Mouse (Mus musculus) heart, embryonic 10.5 days (tissue): ENCODE results near the gene Trpt1. TPM values are rescaled to one million over a fixed set of nuclear protein-coding genes. Genes with fewer than 3 reads are reported as not detected.

Source experiments
- DNase-seq: peaks from one replicate; pipeline ENCODE4 v3.0.0-alpha.2; 2017; ENCODE audit warnings: low spot score
- H3K27ac ChIP-seq: fragments of 300-500 bp; sonication (generic); 2 replicates; pipeline ENCODE4 v1.5.1; 2016; ENCODE audit warnings: mild to moderate bottlenecking
- H3K27me3 ChIP-seq: fragments of 300-500 bp; sonication (generic); 2 replicates; pipeline ENCODE4 v1.6.1; 2016; ENCODE audit warnings: mild to moderate bottlenecking; ENCODE audit not compliant: poor library complexity, insufficient read depth, severe bottlenecking
- H3K36me3 ChIP-seq: fragments of 300-500 bp; sonication (generic); 2 replicates; pipeline ENCODE4 v1.6.1; 2016; ENCODE audit warnings: mild to moderate bottlenecking, moderate library complexity
- H3K4me1 ChIP-seq: fragments of 300-500 bp; sonication (generic); 2 replicates; pipeline ENCODE4 v1.6.1; 2016; ENCODE audit warnings: mild to moderate bottlenecking
- H3K4me3 ChIP-seq: fragments of 300-500 bp; sonication (generic); 2 replicates; pipeline ENCODE4 v1.5.1; 2016; ENCODE audit warnings: mild to moderate bottlenecking, moderate library complexity
- H3K9me3 ChIP-seq: fragments of 300-500 bp; sonication (generic); 2 replicates; pipeline ENCODE4 v1.6.1; 2016; ENCODE audit warnings: mild to moderate bottlenecking, moderate library complexity
- WGBS: fragments of 180-500 bp; shearing (Covaris S2); methylation state at CpG from one replicate; pipeline ENCODE4 v1.1.7; 2016; 5-methylcytosine and 5-hydroxymethylcytosine counted together
- polyA plus RNA-seq: library from polyadenylated mRNA; unstranded; fragments of >200 nt; fragmentation: Nextera tagmentation; extraction: Ambion mirVana; gene quantifications from 2 replicates; pipeline ENCODE4 v1.2.1, GENCODE M21; 2016

Gene Trpt1
- polyA plus RNA-seq, 1 experiment from 2014 or later: 11.3 TPM

DNA sequence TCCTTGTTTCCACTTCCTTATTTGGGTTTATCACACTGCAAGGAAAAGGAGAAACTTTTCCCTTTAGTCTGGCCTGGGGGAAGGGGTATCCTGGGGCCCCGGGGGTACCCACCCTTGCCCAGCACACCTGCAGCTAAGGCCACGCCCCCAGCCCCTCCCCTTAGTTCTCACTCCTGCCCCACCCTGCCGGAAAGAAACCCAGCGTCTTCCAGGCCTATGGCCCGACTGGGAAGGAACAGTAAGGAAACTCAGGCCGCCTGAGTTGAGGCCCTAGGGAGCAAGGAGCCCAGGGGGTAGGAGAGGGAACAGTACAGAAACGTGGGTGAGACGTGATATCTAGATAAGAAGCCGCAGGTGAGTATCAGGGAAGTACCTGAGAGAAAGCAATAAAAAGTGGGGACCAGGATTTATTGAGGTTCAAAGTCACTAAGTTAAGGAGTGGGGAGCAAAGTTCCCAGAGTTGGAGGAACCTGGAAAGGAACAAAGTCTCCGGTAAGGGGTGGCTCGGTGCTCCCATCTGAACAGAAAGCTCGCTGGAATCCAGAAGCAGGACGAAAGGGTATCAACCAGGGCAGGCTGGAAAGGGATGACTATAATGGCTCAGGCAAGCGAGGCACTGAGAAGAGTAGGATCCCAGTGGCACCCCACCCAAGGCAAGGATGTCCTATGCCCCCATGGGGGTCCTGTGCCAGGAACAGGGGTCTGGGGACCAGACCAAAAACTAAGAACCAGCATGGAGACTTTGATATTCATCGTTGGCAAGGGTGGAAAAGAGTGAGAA lies 27.2 kb upstream of the Trpt1 start:
- peak overlapping the region; percentile 89 for H3K27ac ChIP-seq
- DNase-seq: no peak
- H3K4me3 ChIP-seq: peak overlapping the region; percentile 76
- H3K27me3 ChIP-seq: no peaks in the 10 kb centered on the region
- peaks cover 34% of the 10 kb centered on the region for H3K36me3 ChIP-seq
- H3K9me3 ChIP-seq: no peaks in the 10 kb centered on the region
- WGBS: 8% methylated on average over 15 of the region's 15 CpGs
- H3K4me1 ChIP-seq: peaks cover 53% of the 10 kb centered on the region

- no peak for DNase-seq
These were observed 26.7 kb upstream of the Trpt1 start for GRCm38 (mm10) chr19:6969291-6969664.

DNA sequence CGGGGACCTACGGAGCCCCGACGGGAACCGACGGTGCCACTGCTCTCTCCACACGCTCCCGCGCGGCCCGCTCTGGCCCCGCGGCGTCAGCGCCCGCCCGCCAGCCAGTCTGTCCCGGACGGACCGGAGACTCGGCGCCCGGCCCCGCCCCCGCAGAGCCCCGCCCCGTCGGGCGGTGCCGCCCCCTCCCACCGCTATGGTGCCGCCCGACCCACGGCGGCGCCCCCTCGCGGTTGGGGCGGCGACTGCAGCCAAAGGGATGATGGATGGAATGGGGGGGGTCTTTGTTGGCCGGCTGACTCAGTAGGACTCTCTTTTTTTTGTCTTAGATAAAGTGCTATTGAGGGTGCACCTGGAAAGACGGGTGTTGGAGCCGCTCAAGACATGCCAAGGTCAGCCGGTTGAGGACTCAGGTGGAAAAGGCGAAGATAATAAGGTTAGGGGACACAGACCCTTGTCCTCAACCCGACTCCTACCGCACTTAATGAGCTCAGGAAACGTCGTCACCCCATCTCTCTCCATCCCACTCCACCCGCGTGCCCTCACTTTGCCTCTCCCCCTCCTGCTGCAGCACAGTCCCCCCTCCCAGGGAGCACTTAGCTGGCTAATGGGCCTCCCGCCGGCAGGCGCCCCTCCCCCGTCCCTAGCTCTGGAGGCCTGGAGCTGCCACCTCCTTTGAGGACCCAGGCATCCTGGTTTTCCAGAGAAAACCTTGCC lies 26.1 kb upstream of the Trpt1 start:
- Histone ChIP-seq H3K4me1 (peaks cover 60% of the 10 kb centered on the region), H3K4me3 (peak overlapping the region; percentile 76), H3K27ac (peak overlapping the region; percentile 89), H3K27me3 (no peaks in the 10 kb centered on the region), H3K9me3 (no peaks in the 10 kb centered on the region), H3K36me3 (peaks cover 23% of the 10 kb centered on the region)
- peak; percentile 85 for DNase-seq
- under 1% methylated on average over 55 of the region's 55 CpGs for WGBS

More at GRCm38 (mm10) chr19:6969291-6969664, 26.7 kb upstream of the Trpt1 start:
- no peaks in the 10 kb centered on the region for H3K27me3 ChIP-seq
- peaks cover 28% of the 10 kb centered on the region for H3K36me3 ChIP-seq
- no peaks in the 10 kb centered on the region for H3K9me3 ChIP-seq
- H3K27ac ChIP-seq: peak overlapping the region; percentile 89
- WGBS: 2% methylated on average over 20 of the region's 20 CpGs
- peak overlapping the region; percentile 76 for H3K4me3 ChIP-seq
- H3K4me1 ChIP-seq: peaks cover 59% of the 10 kb centered on the region

DNA sequence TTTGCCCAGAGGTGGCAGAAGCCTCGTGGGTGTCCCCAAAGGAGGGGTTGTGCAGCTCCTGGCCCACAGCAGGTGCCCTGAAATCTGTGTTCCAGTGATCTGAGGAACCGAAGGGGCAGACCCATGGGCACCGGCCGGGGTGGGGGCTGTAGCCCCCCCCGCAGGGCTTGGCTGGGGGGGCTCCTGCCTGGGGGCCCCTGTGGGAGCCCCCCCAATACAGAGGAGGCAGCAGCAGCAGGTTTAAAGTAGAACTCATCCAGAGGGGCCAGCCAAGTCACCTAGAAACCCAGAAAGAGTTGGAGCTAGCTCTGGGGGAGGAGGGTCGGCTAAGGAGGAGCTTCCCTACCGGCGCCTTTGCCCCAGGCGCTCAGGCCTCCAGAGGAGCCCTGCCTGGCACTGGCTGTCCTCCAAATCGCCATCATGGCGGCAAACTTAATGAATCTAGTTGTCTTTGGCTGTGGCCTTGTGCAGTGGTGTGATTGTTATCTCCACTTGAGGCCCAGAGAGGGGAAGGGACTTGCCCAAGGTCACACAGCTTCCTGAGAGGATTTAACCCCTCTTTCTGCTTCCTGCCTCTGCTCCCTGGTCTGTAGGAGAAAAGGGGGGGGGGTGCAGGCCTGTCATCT lies 25.4 kb upstream of the Trpt1 start:
- DNase-seq: no peak
- Histone ChIP-seq H3K27me3 (no peaks in the 10 kb centered on the region), H3K4me1 (peaks cover 60% of the 10 kb centered on the region), H3K9me3 (no peaks in the 10 kb centered on the region), H3K27ac (peak overlapping the region; percentile 89), H3K4me3 (peak overlapping the region; percentile 76), H3K36me3 (peaks cover 15% of the 10 kb centered on the region)
- 19% methylated on average over 11 of the region's 11 CpGs for WGBS

DNA sequence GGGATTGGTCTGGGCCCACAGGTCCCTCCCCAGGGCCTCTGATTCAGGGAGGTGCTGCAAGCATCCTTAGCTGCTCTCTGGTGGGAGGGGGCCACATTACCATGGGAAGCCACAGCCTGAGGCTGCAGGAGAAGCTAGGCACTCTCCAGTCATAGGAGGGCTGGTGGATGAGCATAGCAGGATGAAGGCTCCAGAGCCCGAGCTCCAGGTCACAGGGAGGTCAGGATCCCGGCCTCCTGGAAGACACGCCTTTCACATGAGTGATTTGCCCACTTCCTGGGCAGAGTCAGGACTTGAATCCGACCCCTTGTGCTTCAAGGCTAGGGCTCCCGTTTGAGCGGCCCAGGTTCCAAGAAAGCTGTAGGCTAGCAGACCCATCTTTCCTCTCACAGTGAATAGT lies 24.3 kb upstream of the Trpt1 start:
- Histone ChIP-seq H3K4me1 (peaks cover 68% of the 10 kb centered on the region), H3K4me3 (no peak overlapping the region), H3K27me3 (no peaks in the 10 kb centered on the region), H3K36me3 (peaks cover 9% of the 10 kb centered on the region), H3K27ac (peak overlapping the region; percentile 89), H3K9me3 (no peaks in the 10 kb centered on the region)
- 45% methylated on average over 6 of the region's 6 CpGs for WGBS
- no peak for DNase-seq

- no peaks in the 10 kb centered on the region for H3K27me3 ChIP-seq
- 79% methylated on average over 13 of the region's 13 CpGs for WGBS
- DNase-seq: no peak
- H3K4me3 ChIP-seq: no peak overlapping the region
- H3K36me3 ChIP-seq: peaks cover 11% of the 10 kb centered on the region
- H3K4me1 ChIP-seq: peaks cover 75% of the 10 kb centered on the region
- no peaks in the 10 kb centered on the region for H3K9me3 ChIP-seq
- peak overlapping the region; percentile 89; the same call in 1 of the 2 replicates for H3K27ac ChIP-seq
These were observed 23.5 kb upstream of the Trpt1 start for GRCm38 (mm10) chr19:6972247-6972917.

- 30% methylated on average over 12 of the region's 12 CpGs for WGBS
- Histone ChIP-seq H3K9me3 (no peaks in the 10 kb centered on the region), H3K4me1 (peaks cover 78% of the 10 kb centered on the region), H3K36me3 (peaks cover 24% of the 10 kb centered on the region), H3K4me3 (peak overlapping the region; percentile 88), H3K27me3 (no peaks in the 10 kb centered on the region), H3K27ac (peak overlapping the region; percentile 94)
- no peak for DNase-seq
These were observed 22.2 kb upstream of the Trpt1 start for GRCm38 (mm10) chr19:6973581-6974190.

GRCm38 (mm10) chr19:6974211-6975205 lies 21.4 kb upstream of the Trpt1 start, which contains the start of gene Ppp1r14b:
Gene Ppp1r14b, plus strand, starts transcription at chr19:6974968.
- H3K4me1 ChIP-seq: peaks cover 78% of the 10 kb centered on the region
- peak within 1 kb of the TSS; percentile 94 for H3K27ac ChIP-seq
- H3K27me3 ChIP-seq: no peaks in the 10 kb centered on the region
- DNase-seq: peak; percentile 96
- H3K9me3 ChIP-seq: no peaks in the 10 kb centered on the region
- 2% methylated on average over 79 of the region's 84 CpGs for WGBS
- peaks cover 25% of the 10 kb centered on the region for H3K36me3 ChIP-seq
- peak within 1 kb of the TSS; percentile 88 for H3K4me3 ChIP-seq

- DNase-seq: peak; percentile 85
- Histone ChIP-seq H3K9me3 (no peaks in the 10 kb centered on the region), H3K36me3 (peaks cover 25% of the 10 kb centered on the region), H3K27ac (peak within 1 kb of the TSS; percentile 94), H3K4me1 (peaks cover 73% of the 10 kb centered on the region), H3K27me3 (no peaks in the 10 kb centered on the region), H3K4me3 (peak within 1 kb of the TSS; percentile 88)
- WGBS: under 1% methylated on average over 16 of the region's 16 CpGs
These were observed 20.1 kb upstream of the Trpt1 start, which contains the start of gene Plcb3 for GRCm38 (mm10) chr19:6975537-6976521. Gene Plcb3, minus strand, starts transcription at chr19:6976470.

DNA sequence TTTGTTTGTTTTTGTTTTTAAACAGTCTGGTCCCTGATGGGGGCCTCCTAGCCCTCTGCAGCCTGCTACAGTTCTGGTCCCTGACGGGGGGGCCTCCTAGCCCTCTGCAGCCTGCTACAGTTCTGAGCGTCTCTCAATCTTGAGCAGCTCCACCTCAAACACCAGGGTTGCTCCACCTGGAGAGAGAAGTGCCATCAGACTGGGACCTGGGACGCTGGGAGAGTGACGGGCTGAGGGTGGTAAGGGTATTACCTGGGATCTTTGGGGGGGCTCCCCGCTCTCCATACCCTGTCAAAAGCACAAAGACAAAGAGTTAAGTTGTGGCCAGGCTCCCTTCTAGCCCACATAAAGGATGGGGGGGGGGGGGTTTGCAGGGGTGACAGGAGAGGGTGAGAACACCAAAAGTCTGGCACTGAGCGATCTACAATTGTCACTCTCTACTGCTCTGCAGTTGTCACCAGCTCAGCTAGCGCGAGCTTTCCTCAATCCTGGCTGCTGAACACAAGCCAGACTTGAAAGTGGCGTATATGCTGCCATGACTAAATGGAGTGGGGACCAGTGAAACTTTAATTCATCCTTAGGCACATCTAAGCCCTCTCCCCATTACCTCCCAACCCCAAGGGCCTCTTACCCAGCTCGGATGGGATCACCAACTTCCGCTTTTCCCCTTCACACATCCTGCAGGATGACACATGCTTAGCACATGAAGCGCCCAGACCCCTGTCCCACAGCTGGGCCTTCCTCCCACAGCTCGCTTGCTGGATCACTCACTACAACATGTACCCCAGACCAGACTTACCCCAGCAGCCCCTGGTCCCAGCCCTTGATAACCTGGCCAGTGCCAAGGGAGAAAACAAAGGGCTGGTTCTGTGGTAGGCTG lies 17.9 kb upstream of the Trpt1 start:
- 76% methylated on average over 13 of the region's 13 CpGs for WGBS
- DNase-seq: no peak
- peaks cover 38% of the 10 kb centered on the region for H3K36me3 ChIP-seq
- no peaks in the 10 kb centered on the region for H3K27me3 ChIP-seq
- peaks cover 61% of the 10 kb centered on the region for H3K4me1 ChIP-seq
- H3K9me3 ChIP-seq: no peaks in the 10 kb centered on the region
- H3K27ac ChIP-seq: peak overlapping the region; percentile 37
- peak overlapping the region; percentile 76 for H3K4me3 ChIP-seq
